Mouse (Mus musculus) layer of hippocampus, postnatal 36 days (tissue): ENCODE data around the gene Ablim1. TPM values are rescaled to one million over a fixed set of nuclear protein-coding genes. Genes with fewer than 3 reads are reported as not detected.

Experiments used
- DNase-seq, 2 experiments: peaks; one replicate each; pipeline ENCODE4 v3.0.0; 2022
- total RNA-seq, 2 experiments: library from RNA; stranded (reverse); gene quantifications; 2 replicates each; pipeline ENCODE4 v1.2.3; 2021

Ablim1 gene
- total RNA-seq, 2 experiments from 2014 or later = 73.6 to 81.1 TPM

- DNase-seq = no peak
Measured at GRCm38 (mm10) chr19:57052959-57053358, 261.8 kb downstream of the Ablim1 start.

- DNase-seq = no peak
Measured at GRCm38 (mm10) chr19:57052016-57052415, 262.7 kb downstream of the Ablim1 start.

- DNase-seq = no peak
Measured at GRCm38 (mm10) chr19:57049592-57050090, 265.1 kb downstream of the Ablim1 start.

- no peak for DNase-seq
Measured at GRCm38 (mm10) chr19:57047671-57048320, 266.9 kb downstream of the Ablim1 start.

GRCm38 (mm10) chr19:57039258-57039657 is 275.5 kb downstream of the Ablim1 start:
- no peak for DNase-seq

- no peak for DNase-seq
Measured at GRCm38 (mm10) chr19:57036860-57037259, 277.9 kb downstream of the Ablim1 start.

GRCm38 (mm10) chr19:57031582-57031981 is 283.1 kb downstream of the Ablim1 start:
- DNase-seq = peak; percentile 40 to 52

GRCm38 (mm10) chr19:57029461-57029860 is 285.3 kb downstream of the Ablim1 start:
- DNase-seq = no peak

- no peak for DNase-seq
Measured at GRCm38 (mm10) chr19:57028327-57029179, 286.2 kb downstream of the Ablim1 start.

- DNase-seq = no peak
Measured at GRCm38 (mm10) chr19:57026501-57026900, 288.2 kb downstream of the Ablim1 start.

GRCm38 (mm10) chr19:57017785-57018179 is 296.9 kb downstream of the Ablim1 start:
- DNase-seq = no peak

GRCm38 (mm10) chr19:57016995-57017784 is 297.5 kb downstream of the Ablim1 start:
- no peak for DNase-seq

GRCm38 (mm10) chr19:57014808-57015207 is 299.9 kb downstream of the Ablim1 start:
- no peak for DNase-seq

GRCm38 (mm10) chr19:57013271-57013677 is 301.4 kb downstream of the Ablim1 start:
- DNase-seq = no peak

- DNase-seq = no peak
Measured at GRCm38 (mm10) chr19:57012068-57012467, 302.7 kb downstream of the Ablim1 start.

- no peak for DNase-seq
Measured at GRCm38 (mm10) chr19:57010064-57010463, 304.7 kb downstream of the Ablim1 start.

- DNase-seq = no peak
Measured at GRCm38 (mm10) chr19:57009653-57010052, 305.1 kb downstream of the Ablim1 start.

- DNase-seq = peak; percentile 50 to 54
Measured at GRCm38 (mm10) chr19:57007781-57008710, 306.7 kb downstream of the Ablim1 start, which contains the start of gene Afap1l2. Afap1l2 (minus strand) TSS chr19:57008228.

- DNase-seq = peak in 1 of 2 experiments; percentile 52
Measured at GRCm38 (mm10) chr19:57007291-57007690, 307.4 kb downstream of the Ablim1 start.

- DNase-seq = no peak
Measured at GRCm38 (mm10) chr19:57006841-57007240, 307.9 kb downstream of the Ablim1 start.

GRCm38 (mm10) chr19:57005062-57005461 is 309.7 kb downstream of the Ablim1 start:
- DNase-seq = no peak
